16 mouse cellular contexts compared by ENCODE assay signal in the genomic region with DNA sequence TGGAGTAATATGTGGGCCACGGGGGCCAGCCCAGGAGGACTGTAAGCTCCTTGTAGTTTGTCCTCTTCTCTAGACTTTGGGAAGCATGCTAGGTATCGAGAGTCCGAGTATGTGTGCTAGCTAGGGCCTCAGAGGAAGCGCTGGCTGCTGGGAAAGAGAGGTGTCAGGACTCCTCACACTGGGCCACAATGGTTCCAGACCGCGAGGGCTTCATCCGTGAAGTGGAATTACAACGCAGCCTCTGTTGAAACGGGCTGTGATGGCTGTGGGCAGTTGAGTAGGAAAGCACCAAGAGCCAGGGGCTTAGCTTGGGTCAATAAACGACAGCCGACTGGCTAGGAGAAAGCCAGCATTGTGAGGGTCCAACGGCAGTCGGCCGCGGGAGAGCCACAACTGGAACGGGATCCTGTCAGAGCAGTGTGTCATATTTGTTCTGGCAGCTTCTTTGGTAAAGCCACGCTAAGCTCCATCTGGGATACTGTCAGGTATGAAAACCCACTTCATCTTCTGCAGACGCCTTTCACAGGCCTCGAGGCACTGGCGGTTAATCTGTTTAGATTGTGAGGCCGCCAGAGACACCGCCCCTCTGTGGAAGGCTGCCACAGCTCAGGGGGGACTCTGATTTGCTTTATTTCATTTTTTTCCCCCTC. TPM values are rescaled to one million over a fixed set of nuclear protein-coding genes. Genes with fewer than 3 reads are reported as not detected.
A peak's percentile ranks its signal among the peaks of the same experiment; 100 is the strongest.
DNase-seq lines count a peak whose midpoint lies in the region; ATAC-seq and TF ChIP-seq lines count a peak whose summit lies in the region.
"Had no signal": no experiment of that assay in that cellular context is flagged by ENCODE, and none has a peak within 500 bp of the region (broad histone marks: within the 10 kb centered on the region; RNA-seq: fewer than 3 reads in every experiment).

No protein-coding gene starts in this region.

- DNase-seq in hindbrain, embryonic 11.5 days (ENCODE audit: low spot score), result no peak
- no peak for DNase-seq in thymus, adult 2 months
- DNase-seq in thymus, postnatal 36 days, result no peak
- peak; percentile 55 for DNase-seq in limb, embryonic 14.5 days (ENCODE audit: low spot score)
- no peak for DNase-seq in heart, postnatal 4 days
- DNase-seq in left cerebral cortex, adult 11 months (ENCODE audit: low spot score), result no peak
- no peak for DNase-seq in liver, postnatal 0 days
- DNase-seq: cerebellum, adult 11-12 months; thymus, postnatal 25 days had no signal

- no peak overlapping the region for H3K4me2 ChIP-seq in hindbrain, embryonic 12.5 days (replicated peaks)
- H3K4me2 ChIP-seq in hindbrain, embryonic 11.5 days (replicated peaks; ENCODE audit: low read depth, low read length), result no peak overlapping the region
- H3K4me2 ChIP-seq in limb, embryonic 14.5 days (replicated peaks; ENCODE audit: low read depth, low read length, severe bottlenecking), result no peak overlapping the region
- H3K4me2 ChIP-seq in liver, postnatal 0 days (ENCODE audit: low read depth, low read length), result no peak overlapping the region
- H3K4me2 ChIP-seq: neural tube, embryonic 12.5 days had no signal

- no peak for ATAC-seq in hindbrain, embryonic 12.5 days (ENCODE audit: low FRiP score)
- ATAC-seq in hindbrain, embryonic 11.5 days (ENCODE audit: low FRiP score), result no peak
- peak; percentile 80 for ATAC-seq in limb, embryonic 14.5 days (ENCODE audit: low FRiP score, low read depth)
- ATAC-seq in liver, postnatal 0 days, result no peak
- ATAC-seq: intestine, embryonic 16.5 days had no signal

- H3K9me3 ChIP-seq in hindbrain, embryonic 12.5 days (replicated peaks), result no peaks in the 10 kb centered on the region
- H3K9me3 ChIP-seq in hindbrain, embryonic 11.5 days (ENCODE audit: control insufficient read depth, low read length), result no peaks in the 10 kb centered on the region
- H3K9me3 ChIP-seq in limb, embryonic 14.5 days (ENCODE audit: control insufficient read depth, low read length), result no peaks in the 10 kb centered on the region
- no peaks in the 10 kb centered on the region for H3K9me3 ChIP-seq in liver, postnatal 0 days (ENCODE audit: low read length)
- H3K9me3 ChIP-seq: megakaryocyte, embryonic 14.5 days; neural tube, embryonic 12.5 days had no signal

- H3K4me3 ChIP-seq in hindbrain, embryonic 12.5 days, result no peak overlapping the region
- H3K4me3 ChIP-seq in hindbrain, embryonic 11.5 days (ENCODE audit: low read depth, low read length), result no peak overlapping the region
- no peak overlapping the region for H3K4me3 ChIP-seq in thymus, adult 2 months (ENCODE audit: control insufficient read depth, insufficient read depth, low read length)
- H3K4me3 ChIP-seq in limb, embryonic 14.5 days (replicated peaks; ENCODE audit: low read length), result no peak overlapping the region
- no peak overlapping the region for H3K4me3 ChIP-seq in liver, postnatal 0 days (ENCODE audit: low read depth, low read length)
- H3K4me3 ChIP-seq: megakaryocyte, embryonic 14.5 days; neural tube, embryonic 12.5 days had no signal

- H3K4me1 ChIP-seq in hindbrain, embryonic 12.5 days, result peaks cover 18% of the 10 kb centered on the region
- 0 out of 2 replicates have a peak, but pooled peaks cover 6% of the 10 kb centered on the region for H3K4me1 ChIP-seq in hindbrain, embryonic 11.5 days (replicated peaks; ENCODE audit: control insufficient read depth, insufficient read depth, low read length)
- H3K4me1 ChIP-seq in thymus, adult 2 months (replicated peaks; ENCODE audit: control insufficient read depth, insufficient read depth, low read length), result no peaks in the 10 kb centered on the region; the same call in 1 of the 2 replicates
- peaks cover 10% of the 10 kb centered on the region for H3K4me1 ChIP-seq in limb, embryonic 14.5 days (ENCODE audit: control insufficient read depth, insufficient read depth, low read length)
- H3K4me1 ChIP-seq in liver, postnatal 0 days (ENCODE audit: insufficient read depth), result no peaks in the 10 kb centered on the region
- H3K4me1 ChIP-seq: megakaryocyte, embryonic 14.5 days had no signal

- 0 out of 2 replicates have a peak overlapping the region, but pooled peaks have one; percentile 23 for H3K27ac ChIP-seq in hindbrain, embryonic 12.5 days
- H3K27ac ChIP-seq in hindbrain, embryonic 11.5 days (ENCODE audit: low read depth, low read length), result no peak overlapping the region
- H3K27ac ChIP-seq in thymus, adult 2 months (ENCODE audit: control insufficient read depth, insufficient read depth, low read length), result peak overlapping the region; percentile 19; the same call in 1 of the 2 replicates
- peak overlapping the region; percentile 77 for H3K27ac ChIP-seq in limb, embryonic 14.5 days (replicated peaks; ENCODE audit: low read depth, low read length)
- H3K27ac ChIP-seq in liver, postnatal 0 days (ENCODE audit: low read depth), result no peak overlapping the region
- H3K27ac ChIP-seq: liver, embryonic 14.5 days; neural tube, embryonic 12.5 days had no signal

- no peaks in the 10 kb centered on the region for H3K36me3 ChIP-seq in hindbrain, embryonic 12.5 days
- no peaks in the 10 kb centered on the region for H3K36me3 ChIP-seq in hindbrain, embryonic 11.5 days (ENCODE audit: control insufficient read depth, insufficient read depth, low read length)
- no peaks in the 10 kb centered on the region for H3K36me3 ChIP-seq in thymus, adult 2 months (ENCODE audit: control insufficient read depth, insufficient read depth, low read length)
- no peaks in the 10 kb centered on the region for H3K36me3 ChIP-seq in limb, embryonic 14.5 days (ENCODE audit: control insufficient read depth, insufficient read depth, low read length)
- no peaks in the 10 kb centered on the region for H3K36me3 ChIP-seq in liver, postnatal 0 days (replicated peaks; ENCODE audit: insufficient read depth, low read length)
- H3K36me3 ChIP-seq: neural tube, embryonic 12.5 days had no signal

- H3K27me3 ChIP-seq in hindbrain, embryonic 12.5 days, result no peaks in the 10 kb centered on the region
- no peaks in the 10 kb centered on the region for H3K27me3 ChIP-seq in hindbrain, embryonic 11.5 days (ENCODE audit: control insufficient read depth, insufficient read depth, low read length)
- no peaks in the 10 kb centered on the region for H3K27me3 ChIP-seq in thymus, adult 2 months (ENCODE audit: control insufficient read depth, insufficient read depth, low read length)
- H3K27me3 ChIP-seq in limb, embryonic 14.5 days (ENCODE audit: control insufficient read depth, insufficient read depth, low read length), result no peaks in the 10 kb centered on the region
- no peaks in the 10 kb centered on the region for H3K27me3 ChIP-seq in liver, postnatal 0 days (ENCODE audit: insufficient read depth, low read length)
- H3K27me3 ChIP-seq: megakaryocyte, embryonic 14.5 days; neural tube, embryonic 12.5 days had no signal

- WGBS in hindbrain, embryonic 12.5 days, result 82% methylated on average over 22 of the region's 22 CpGs
- 89% methylated on average over 22 of the region's 22 CpGs for WGBS in hindbrain, embryonic 11.5 days
- WGBS in thymus, adult 2 months, result 92% methylated on average over 22 of the region's 22 CpGs
- 79% methylated on average over 22 of the region's 22 CpGs for WGBS in limb, embryonic 14.5 days
- WGBS in liver, postnatal 0 days (ENCODE audit: insufficient replicate concordance), result 83% methylated on average over 22 of the region's 22 CpGs

- no peak for TF ChIP-seq CTCF in thymus, adult 2 months (IDR thresholded peaks at IDR 0.05; ENCODE audit: borderline replicate concordance, control insufficient read depth, extremely low read depth, insufficient read depth, low read length, poor library complexity)
- TF ChIP-seq CTCF in liver, postnatal 0 days (IDR thresholded peaks at IDR 0.05; ENCODE audit: low read depth), result no peak

- TF ChIP-seq POLR2A in thymus, adult 2 months (IDR thresholded peaks at IDR 0.05; ENCODE audit: control insufficient read depth, extremely low read depth, insufficient read depth, low read length, poor library complexity), result no peak
- no peak for TF ChIP-seq POLR2A in limb, embryonic 14.5 days (IDR thresholded peaks at IDR 0.05; ENCODE audit: borderline replicate concordance, extremely low read depth, insufficient read depth, insufficient read length)

- no peak overlapping the region for H3K9ac ChIP-seq in hindbrain, embryonic 12.5 days
- no peak overlapping the region for H3K9ac ChIP-seq in hindbrain, embryonic 11.5 days (ENCODE audit: low read depth, low read length)
- H3K9ac ChIP-seq in limb, embryonic 14.5 days (ENCODE audit: low read depth, low read length, severe bottlenecking), result no peak overlapping the region
- no peak overlapping the region for H3K9ac ChIP-seq in liver, postnatal 0 days (replicated peaks)
- H3K9ac ChIP-seq: liver, embryonic 14.5 days; neural tube, embryonic 12.5 days had no signal

- TF ChIP-seq EP300 in liver, postnatal 0 days (IDR thresholded peaks at IDR 0.05; ENCODE audit: low read depth), result no peak

RNA-seq across cellular contexts. Expression of gene Cnmd, which starts 41.7 kb away (rescaled TPM):
- 66.9 and 90.7 TPM in 2 replicates for polyA plus RNA-seq in hindbrain, embryonic 12.5 days (2016; fragmentation: Nextera tagmentation; extraction: Ambion mirVana)
- 20.0 and 20.9 TPM in 2 replicates for polyA plus RNA-seq in hindbrain, embryonic 11.5 days (2014; fragmentation: Nextera tagmentation; extraction: Ambion mirVana)
- polyA plus RNA-seq in thymus, adult 2 months (2012; rRNA removed), result 1.2 and 1.4 TPM in 2 replicates
- 324 and 384 TPM in 2 replicates for polyA plus RNA-seq in limb, embryonic 14.5 days (2012; rRNA removed)
- 169 and 199 TPM in 2 replicates for polyA plus RNA-seq in limb, embryonic 14.5 days (2014; fragmentation: Nextera tagmentation; extraction: Ambion mirVana)
- total RNA-seq in heart, postnatal 4 days (2021), result under 1 TPM in 1 of 2 experiments, not detected in 1; 0.43 TPM
- 0.12 and 0.23 TPM in 2 replicates for polyA plus RNA-seq in liver, postnatal 0 days (2015; fragmentation: Nextera tagmentation; extraction: Ambion mirVana)
- total RNA-seq: MEL had no signal
- polyA plus RNA-seq: large intestine, adult 2 months had no signal

Comparison
In these comparisons a context has a peak if more than half of its experiments do, and no peak if none do; other contexts are left out.
1. H3K27ac ChIP-seq: peak in hindbrain, embryonic 12.5 days (single experiment), thymus, adult 2 months (single experiment) and limb, embryonic 14.5 days (single experiment); none in hindbrain, embryonic 11.5 days (single experiment) and liver, postnatal 0 days (single experiment).